Mouse (Mus musculus): ENCODE data around the gene Saa1.
"Not testable (repeated sequence)": the region's sequence is repeated elsewhere in the genome, so short reads cannot be mapped to it uniquely, and the experiment has no call there.

Saa1 gene

DNA sequence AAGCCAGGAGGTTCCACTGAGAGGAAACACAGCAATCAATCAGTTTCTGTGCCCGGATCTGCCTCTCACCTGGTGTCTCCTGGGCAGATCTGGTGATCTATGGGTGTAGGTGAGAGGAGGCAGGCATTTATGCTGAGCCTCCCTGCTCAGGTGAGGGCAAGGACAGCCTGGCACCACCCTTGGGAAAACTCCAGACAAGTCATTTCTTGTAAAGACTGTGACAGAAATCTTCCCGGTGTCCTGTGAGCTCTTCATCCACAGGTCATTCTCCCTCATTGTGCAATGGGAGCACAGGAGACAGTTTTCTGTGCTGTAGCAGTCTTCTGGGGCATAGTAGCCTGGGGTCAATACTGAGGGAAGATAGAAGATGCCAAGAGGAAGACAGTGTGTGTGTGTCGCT lies at the start of gene Saa1:
TSS of gene Saa1 (minus strand) at position 101 of the 400 bp plus-strand sequence.
- ATAC-seq (ENCODE audit: insufficient number of reproducible peaks, low FRiP score, low TSS enrichment), result not testable (repeated sequence)

DNA sequence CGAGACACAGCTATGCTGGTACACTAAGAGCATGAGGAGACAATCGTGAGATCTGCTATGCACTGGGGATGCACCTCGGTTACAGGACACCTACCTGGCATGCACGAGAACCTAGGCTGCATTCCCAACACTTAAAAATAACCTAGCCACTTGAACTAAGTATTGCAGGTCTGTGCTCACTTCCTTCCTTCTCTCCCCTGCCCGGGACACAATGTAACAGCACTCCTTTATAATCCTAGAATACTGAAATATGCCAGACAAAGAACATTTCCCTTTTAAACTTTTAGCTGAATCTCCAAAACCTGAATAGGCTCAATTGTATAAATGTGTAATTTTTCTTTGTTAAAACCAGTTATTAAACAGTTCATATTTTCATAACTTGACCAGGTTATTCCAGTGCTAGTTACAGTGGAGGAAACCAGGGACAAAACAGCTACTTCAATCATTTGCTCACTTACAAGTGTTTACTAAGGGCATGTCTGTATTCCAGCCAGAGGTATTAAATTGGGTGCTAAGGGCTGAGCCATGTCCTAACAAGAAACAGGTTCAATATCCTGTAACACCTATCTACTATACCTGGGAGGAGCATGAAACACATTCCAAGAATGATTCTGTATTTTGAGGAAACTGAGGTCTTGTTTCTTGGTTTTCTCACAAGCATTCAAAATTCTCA lies 46.5 kb upstream of the Saa1 start:
- ATAC-seq (ENCODE audit: insufficient number of reproducible peaks, low FRiP score, low TSS enrichment), result no peak

- ATAC-seq (ENCODE audit: insufficient number of reproducible peaks, low FRiP score, low TSS enrichment), result no peak; the same call in 1 of the 2 replicates
These were observed 27.9 kb upstream of the Saa1 start for GRCm38 (mm10) chr7:46770706-46771105.

DNA sequence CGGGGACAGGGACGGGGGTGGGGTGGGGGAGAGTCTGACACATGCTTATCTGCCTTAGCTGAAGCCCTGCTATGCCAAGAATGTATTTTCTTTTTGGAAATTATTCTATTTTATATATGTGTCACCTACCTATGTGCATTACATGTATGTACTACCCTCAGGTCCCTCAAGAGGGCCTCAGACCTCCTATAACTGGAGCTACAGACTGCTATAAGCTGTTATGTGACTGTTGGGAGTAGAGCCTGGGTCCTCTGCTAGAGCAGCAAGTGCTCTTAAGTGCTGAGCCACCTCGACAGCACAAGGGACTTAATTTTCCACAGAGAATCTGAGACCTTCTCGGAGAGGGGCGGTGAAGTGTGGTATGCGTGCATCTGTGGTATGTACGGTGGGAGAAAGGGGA lies 25.7 kb upstream of the Saa1 start:
- ATAC-seq (ENCODE audit: insufficient number of reproducible peaks, low FRiP score, low TSS enrichment), result no peak

GRCm38 (mm10) chr7:46767371-46767770 lies 24.6 kb upstream of the Saa1 start:
- ATAC-seq (ENCODE audit: insufficient number of reproducible peaks, low FRiP score, low TSS enrichment), result no peak

- ATAC-seq (ENCODE audit: insufficient number of reproducible peaks, low FRiP score, low TSS enrichment), result no peak
These were observed 21.9 kb upstream of the Saa1 start for GRCm38 (mm10) chr7:46764672-46765071.

DNA sequence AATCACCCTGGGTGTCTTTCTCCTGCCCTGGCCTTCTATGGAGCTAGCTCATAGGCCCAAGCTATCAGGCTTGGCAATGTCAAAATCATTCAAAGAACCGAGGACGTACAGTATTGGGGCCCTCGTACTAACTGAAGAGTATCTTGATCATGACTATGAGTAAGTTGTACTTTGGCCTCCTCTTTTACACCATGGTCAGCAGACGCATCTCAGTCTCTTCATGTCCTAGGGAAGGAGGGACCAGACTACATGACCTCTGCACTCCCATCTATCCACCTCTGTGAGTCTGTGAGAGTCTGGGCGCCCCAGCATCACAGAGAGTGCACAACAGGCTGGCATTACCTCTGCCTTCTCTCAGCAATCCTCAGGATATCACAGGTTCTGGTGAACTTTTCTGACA lies 19.8 kb upstream of the Saa1 start:
- no peak for ATAC-seq (ENCODE audit: insufficient number of reproducible peaks, low FRiP score, low TSS enrichment)

GRCm38 (mm10) chr7:46761049-46761795 lies 18.4 kb upstream of the Saa1 start:
- no peak for ATAC-seq (ENCODE audit: insufficient number of reproducible peaks, low FRiP score, low TSS enrichment)

DNA sequence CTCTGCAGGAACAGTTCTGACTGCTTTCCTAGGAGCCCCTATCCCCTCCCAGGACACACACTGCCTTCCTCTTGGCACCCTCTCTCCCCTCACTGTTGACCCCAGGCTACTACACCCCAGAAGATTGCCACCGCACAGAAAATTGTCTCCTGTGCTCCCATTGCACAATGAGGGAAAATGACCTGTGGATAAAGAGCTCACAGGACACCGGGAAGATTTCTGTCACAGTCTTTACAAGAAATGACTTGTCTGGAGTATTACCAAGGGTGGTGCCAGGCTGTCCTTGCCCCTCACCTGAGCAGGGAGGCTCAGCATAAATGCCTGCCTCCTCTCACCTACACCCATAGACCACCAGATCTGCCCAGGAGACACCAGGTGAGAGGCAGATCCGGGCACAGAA lies 8.7 kb upstream of the Saa1 start, which contains the start of gene Saa2:
TSS of gene Saa2 (plus strand) at position 301 of the 400 bp plus-strand sequence.
- no peak for ATAC-seq (ENCODE audit: insufficient number of reproducible peaks, low FRiP score, low TSS enrichment)

DNA sequence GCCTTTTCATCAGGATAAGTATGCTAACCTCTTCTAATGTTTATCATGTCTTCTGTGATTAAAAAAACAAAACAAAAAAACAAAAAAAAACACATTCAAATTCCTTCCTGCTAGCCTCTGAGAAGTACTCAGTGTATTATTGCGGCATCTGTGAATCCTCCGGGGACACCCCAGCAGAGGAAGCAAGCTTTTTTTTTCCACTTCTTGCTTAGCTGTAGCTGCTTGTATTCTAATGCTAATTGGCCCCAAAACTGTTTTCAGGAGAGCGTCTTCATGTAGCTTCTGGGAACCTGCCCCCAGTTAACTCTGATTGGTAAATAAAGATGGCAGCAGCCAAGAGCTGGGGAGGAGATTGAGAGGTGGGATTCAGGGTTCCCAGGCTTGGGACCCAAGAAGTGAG lies 5.7 kb upstream of the Saa1 start:
- ATAC-seq (ENCODE audit: insufficient number of reproducible peaks, low FRiP score, low TSS enrichment), result no peak

- ATAC-seq (ENCODE audit: insufficient number of reproducible peaks, low FRiP score, low TSS enrichment), result no peak
These were observed 3.6 kb upstream of the Saa1 start for GRCm38 (mm10) chr7:46746381-46746780.

DNA sequence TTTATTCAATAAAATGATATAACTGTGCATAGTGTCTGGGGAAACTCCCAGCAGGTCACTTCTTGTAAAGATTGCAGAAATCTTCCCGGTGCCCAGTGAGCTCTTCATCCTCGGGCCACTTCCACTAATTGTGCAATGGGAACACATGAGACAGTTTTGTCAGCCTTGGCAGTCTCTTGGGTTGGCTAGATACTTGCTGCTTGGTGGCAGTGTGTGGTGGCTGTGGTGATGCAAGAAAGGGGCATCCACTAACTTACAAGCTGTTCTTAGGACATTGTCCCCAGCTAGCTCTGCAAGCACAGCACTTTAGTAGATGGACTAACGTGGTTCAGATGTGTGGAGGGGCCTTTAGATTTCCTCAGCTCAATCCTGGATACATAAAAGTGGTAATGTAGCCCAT lies 3.0 kb upstream of the Saa1 start:
- no peak for ATAC-seq (ENCODE audit: insufficient number of reproducible peaks, low FRiP score, low TSS enrichment)

DNA sequence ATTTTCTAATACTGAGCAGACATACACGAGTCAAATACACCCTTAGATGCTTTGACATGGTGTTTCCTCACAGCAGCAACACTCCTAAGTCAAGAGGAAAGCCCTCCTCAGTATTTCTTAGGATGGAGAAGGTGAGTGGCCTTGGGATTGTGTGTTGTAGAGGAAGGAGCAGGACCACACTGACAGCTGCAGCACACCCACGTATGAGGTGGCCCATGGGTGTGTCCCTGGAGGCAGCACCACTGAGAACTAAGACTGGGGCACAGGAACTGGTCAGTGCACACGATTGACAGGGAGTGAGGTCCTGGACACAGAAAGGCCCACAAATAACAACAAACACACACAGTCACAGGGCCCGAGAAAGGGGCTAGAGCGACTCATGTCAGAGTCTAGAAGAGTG lies 2.7 kb downstream of the Saa1 start:
- ATAC-seq (ENCODE audit: insufficient number of reproducible peaks, low FRiP score, low TSS enrichment), result not testable (repeated sequence)

GRCm38 (mm10) chr7:46738561-46739460 lies 4.0 kb downstream of the Saa1 start:
- no peak for ATAC-seq (ENCODE audit: insufficient number of reproducible peaks, low FRiP score, low TSS enrichment)

- ATAC-seq (ENCODE audit: insufficient number of reproducible peaks, low FRiP score, low TSS enrichment), result no peak
These were observed 7.8 kb downstream of the Saa1 start for GRCm38 (mm10) chr7:46734983-46735382.

GRCm38 (mm10) chr7:46732458-46732857 lies 10.3 kb downstream of the Saa1 start, which contains the start of gene Saa4:
Gene Saa4 (minus strand): TSS chr7:46732603.
- ATAC-seq (ENCODE audit: insufficient number of reproducible peaks, low FRiP score, low TSS enrichment), result no peak

DNA sequence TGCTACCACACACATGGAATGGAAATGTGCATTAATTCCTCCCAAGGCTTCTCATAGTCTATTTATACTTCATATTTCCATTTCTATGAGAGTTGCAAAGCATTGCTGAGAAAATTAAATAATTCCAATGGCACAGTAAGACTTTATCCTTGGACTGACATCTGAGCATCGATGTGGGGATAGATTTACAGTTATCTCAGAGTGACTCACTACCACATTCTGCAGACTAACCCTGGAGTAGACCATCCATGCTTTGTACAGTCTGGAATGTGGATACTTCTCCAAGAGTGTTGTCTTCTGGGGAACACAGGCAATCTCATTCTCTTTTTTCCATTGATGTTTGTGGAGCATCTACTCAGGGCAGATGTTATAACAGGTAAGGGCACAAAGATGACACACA lies 15.2 kb downstream of the Saa1 start:
- ATAC-seq (ENCODE audit: insufficient number of reproducible peaks, low FRiP score, low TSS enrichment), result no peak

GRCm38 (mm10) chr7:46724396-46724795 lies 18.4 kb downstream of the Saa1 start:
- no peak for ATAC-seq (ENCODE audit: insufficient number of reproducible peaks, low FRiP score, low TSS enrichment)

GRCm38 (mm10) chr7:46723849-46724248 lies 18.9 kb downstream of the Saa1 start:
- ATAC-seq (ENCODE audit: insufficient number of reproducible peaks, low FRiP score, low TSS enrichment), result no peak

DNA sequence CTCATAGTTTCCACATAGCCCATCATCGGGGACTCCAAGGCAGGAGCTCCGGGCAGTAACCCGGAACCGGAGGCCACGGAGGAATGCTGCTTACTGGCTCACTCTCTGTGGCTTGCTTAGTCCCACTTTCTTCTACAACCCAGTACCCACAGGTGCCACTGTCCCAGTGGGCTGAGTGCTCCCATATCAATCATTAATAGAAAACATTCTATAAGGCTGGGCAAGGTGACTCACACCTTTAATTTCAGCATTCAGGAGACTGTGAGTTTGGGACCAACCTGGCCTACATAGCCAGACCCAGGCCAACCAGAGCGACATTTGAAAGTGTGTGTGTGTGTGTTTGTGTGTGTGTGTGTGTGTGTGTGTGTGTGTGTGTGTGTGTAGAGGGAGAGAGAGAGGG lies 19.4 kb downstream of the Saa1 start:
- no peak for ATAC-seq (ENCODE audit: insufficient number of reproducible peaks, low FRiP score, low TSS enrichment)

DNA sequence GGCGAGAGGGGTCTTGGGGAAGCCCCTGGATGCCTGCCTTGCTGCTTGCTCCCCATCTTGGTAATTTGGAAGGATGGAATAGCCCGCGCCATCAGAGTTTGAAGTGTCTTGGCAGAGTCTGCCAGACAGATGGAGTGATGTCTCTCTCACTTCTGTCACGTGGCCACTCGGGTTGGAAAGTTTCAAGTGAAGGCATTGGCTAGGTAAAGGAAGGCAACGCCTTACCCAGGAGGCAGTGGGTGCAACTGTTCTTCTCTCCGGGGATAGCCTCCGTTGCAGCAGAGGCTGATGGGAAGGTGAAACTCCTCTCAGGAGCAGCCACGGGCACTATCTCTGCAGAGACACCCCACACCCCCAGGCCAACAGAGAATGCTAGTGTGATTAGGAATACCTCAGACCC lies 22.3 kb downstream of the Saa1 start:
- ATAC-seq (ENCODE audit: insufficient number of reproducible peaks, low FRiP score, low TSS enrichment), result no peak

All from cerebellum, adult (tissue).